Comparison of ENCODE assay signal across 9 mouse cellular contexts in genomic region chr7:113143552-113143951, GRCm38 (mm10).
DNase-seq lines count a peak whose midpoint lies in the region; ATAC-seq lines count a peak whose summit lies in the region.
"Had no signal": no experiment of that assay in that cellular context is flagged by ENCODE, and none has a peak within 500 bp of the region (broad histone marks: within the 10 kb centered on the region; RNA-seq: fewer than 3 reads in every experiment).

No protein-coding gene starts in this region.

- peak; percentile 73 for DNase-seq in liver
- DNase-seq in cerebellum, postnatal 36 days = peak; percentile 90 to 95
- peak; percentile 76 for DNase-seq in gastrocnemius, postnatal 14 days
- peak; percentile 72 to 91 for DNase-seq in kidney, adult 8-10 months
- peak; percentile 93 for DNase-seq in limb, embryonic 11.5 days (ENCODE audit: low spot score)
- peak; percentile 35 to 61 for DNase-seq in spleen, postnatal 14 days (ENCODE audit: low spot score in 2 of 2)

- WGBS in liver, embryonic 12.5 days (ENCODE audit: insufficient replicate concordance) = 10% methylated on average over 7 of the region's 7 CpGs
- 12% methylated on average over 7 of the region's 7 CpGs for WGBS in limb, embryonic 11.5 days

- no peaks in the 10 kb centered on the region for H3K36me3 ChIP-seq in liver, embryonic 12.5 days
- no peaks in the 10 kb centered on the region for H3K36me3 ChIP-seq in limb, embryonic 11.5 days (ENCODE audit: control insufficient read depth, insufficient read depth, low read length)
- H3K36me3 ChIP-seq: stomach, embryonic 15.5 days had no signal

- H3K4me1 ChIP-seq in liver, embryonic 12.5 days = no peaks in the 10 kb centered on the region
- peaks cover 7% of the 10 kb centered on the region; the same call in 1 of the 2 replicates for H3K4me1 ChIP-seq in limb, embryonic 11.5 days (ENCODE audit: control insufficient read depth, insufficient read depth, low read length)
- H3K4me1 ChIP-seq: stomach, embryonic 15.5 days had no signal

- H3K27ac ChIP-seq in liver, embryonic 12.5 days = no peak overlapping the region
- no peak overlapping the region for H3K27ac ChIP-seq in limb, embryonic 11.5 days (replicated peaks; ENCODE audit: low read depth, low read length)
- H3K27ac ChIP-seq: stomach, embryonic 15.5 days had no signal

- peaks cover 32% of the 10 kb centered on the region; the same call in 1 of the 2 replicates for H3K27me3 ChIP-seq in liver, embryonic 12.5 days (replicated peaks)
- no peaks in the 10 kb centered on the region for H3K27me3 ChIP-seq in limb, embryonic 11.5 days (ENCODE audit: control insufficient read depth, insufficient read depth, low read length)

- H3K4me2 ChIP-seq in liver, embryonic 12.5 days = no peak overlapping the region
- H3K4me2 ChIP-seq in limb, embryonic 11.5 days (ENCODE audit: low read depth, severe bottlenecking) = no peak overlapping the region
- H3K4me2 ChIP-seq: stomach, embryonic 15.5 days had no signal

- H3K9me3 ChIP-seq in liver, embryonic 12.5 days (replicated peaks) = no peaks in the 10 kb centered on the region
- H3K9me3 ChIP-seq in limb, embryonic 11.5 days (ENCODE audit: control insufficient read depth, low read length) = no peaks in the 10 kb centered on the region
- H3K9me3 ChIP-seq: stomach, embryonic 15.5 days had no signal

- H3K4me3 ChIP-seq in liver, embryonic 12.5 days = no peak overlapping the region
- no peak overlapping the region for H3K4me3 ChIP-seq in limb, embryonic 11.5 days (ENCODE audit: low read depth, low read length)
- H3K4me3 ChIP-seq: stomach, embryonic 15.5 days had no signal

- H3K9ac ChIP-seq in liver, embryonic 12.5 days = no peak overlapping the region
- no peak overlapping the region for H3K9ac ChIP-seq in limb, embryonic 11.5 days (ENCODE audit: low read length)
- H3K9ac ChIP-seq: stomach, embryonic 15.5 days had no signal

- ATAC-seq in liver, embryonic 12.5 days = no peak
- ATAC-seq in limb, embryonic 11.5 days (ENCODE audit: insufficient number of reproducible peaks, low FRiP score, low TSS enrichment, low read depth) = no peak
- ATAC-seq in monocyte, adult 5-6 weeks (replicated peaks; ENCODE audit: insufficient number of reproducible peaks, low FRiP score, low TSS enrichment, poor library complexity, severe bottlenecking) = peak; percentile 70

- intact Hi-C loops in gastrocnemius, postnatal 14 days (cut with DNase I; ENCODE audit: low total_unique reads) = loop anchor here (5.0 kb wide), 1 partner anchor 109 kb away; no protein-coding TSS in a partner anchor
